Mouse (Mus musculus) kidney, postnatal 36 days (tissue): Measurements from ENCODE around the gene Hist1h2ap.
A peak's percentile ranks its signal among the peaks of the same experiment; 100 is the strongest.
"Not testable (repeated sequence)": the region's sequence is repeated elsewhere in the genome, so short reads cannot be mapped to it uniquely, and the experiment has no call there.

Experiments used
- DNase-seq, 2 experiments: peaks; one replicate each; pipeline ENCODE4 v3.0.0; 2021 to 2022; ENCODE audit warnings: mixed read lengths in 2 of 2

The Hist1h2ap gene

GRCm38 (mm10) chr13:21833461-21833860 is at the start of gene Hist1h2ap, which contains the start of gene Hist1h2br:
TSS of gene Hist1h2ap (minus strand) at chr13:21833507.
TSS of gene Hist1h2br (plus strand) at chr13:21833743.
- not testable (repeated sequence) for DNase-seq

- peak; percentile 0 to 3 for DNase-seq
Measured at GRCm38 (mm10) chr13:21882760-21883405, 49.6 kb upstream of the Hist1h2ap start.

GRCm38 (mm10) chr13:21881878-21882669 is 48.8 kb upstream of the Hist1h2ap start:
- peak; percentile 1 to 37 for DNase-seq

GRCm38 (mm10) chr13:21880735-21881134 is 47.4 kb upstream of the Hist1h2ap start:
- DNase-seq, result no peak

GRCm38 (mm10) chr13:21865503-21865902 is 32.2 kb upstream of the Hist1h2ap start:
- DNase-seq, result not testable (repeated sequence)

GRCm38 (mm10) chr13:21861608-21862007 is 28.3 kb upstream of the Hist1h2ap start:
- DNase-seq, result no peak

GRCm38 (mm10) chr13:21855698-21856162 is 22.4 kb upstream of the Hist1h2ap start:
- DNase-seq, result peak; percentile 20 to 33

GRCm38 (mm10) chr13:21855146-21855545 is 21.8 kb upstream of the Hist1h2ap start:
- DNase-seq, result peak; percentile 59 to 76

GRCm38 (mm10) chr13:21852215-21852945 is 19.1 kb upstream of the Hist1h2ap start:
- DNase-seq, result peak; percentile 5 to 31

- not testable (repeated sequence) for DNase-seq
Measured at GRCm38 (mm10) chr13:21850696-21851095, 17.4 kb upstream of the Hist1h2ap start.

GRCm38 (mm10) chr13:21847883-21848282 is 14.6 kb upstream of the Hist1h2ap start:
- no peak for DNase-seq

GRCm38 (mm10) chr13:21846356-21846755 is 13.0 kb upstream of the Hist1h2ap start:
- DNase-seq, result not testable (repeated sequence)

- DNase-seq, result not testable (repeated sequence)
Measured at GRCm38 (mm10) chr13:21840508-21840907, 7.2 kb upstream of the Hist1h2ap start.

GRCm38 (mm10) chr13:21831418-21832394 is 1.6 kb downstream of the Hist1h2ap start, which contains the start of gene Hist1h4n:
TSS of gene Hist1h4n (minus strand) at chr13:21832196.
- DNase-seq, result peak; percentile 5 to 8

- no peak for DNase-seq
Measured at GRCm38 (mm10) chr13:21830344-21830743, 3.0 kb downstream of the Hist1h2ap start.

- no peak for DNase-seq
Measured at GRCm38 (mm10) chr13:21828511-21828910, 4.8 kb downstream of the Hist1h2ap start.

GRCm38 (mm10) chr13:21820082-21820890 is 13.0 kb downstream of the Hist1h2ap start:
- DNase-seq, result not testable (repeated sequence)

GRCm38 (mm10) chr13:21812092-21812491 is 21.2 kb downstream of the Hist1h2ap start:
- DNase-seq, result not testable (repeated sequence)

GRCm38 (mm10) chr13:21811539-21811938 is 21.8 kb downstream of the Hist1h2ap start, which contains the start of gene Hist1h4m:
TSS of gene Hist1h4m (plus strand) at chr13:21811746.
- DNase-seq, result peak; percentile 28 to 44

- not testable (repeated sequence) for DNase-seq
Measured at GRCm38 (mm10) chr13:21811074-21811473, 22.2 kb downstream of the Hist1h2ap start.

- DNase-seq, result not testable (repeated sequence)
Measured at GRCm38 (mm10) chr13:21810073-21810472, 23.2 kb downstream of the Hist1h2ap start, which contains the start of the genes Hist1h2bq and Hist1h2ao. TSS of gene Hist1h2bq (minus strand) at chr13:21810197. TSS of gene Hist1h2ao (plus strand) at chr13:21810465.
